Mouse (Mus musculus): Measurements from ENCODE around the gene Chrnb1. TPM values are rescaled to one million over a fixed set of nuclear protein-coding genes. Genes with fewer than 3 reads are reported as not detected.
A peak's percentile ranks its signal among the peaks of the same experiment; 100 is the strongest.

The Chrnb1 gene
- polyA plus RNA-seq, 1 experiment: 3.5 TPM

GRCm38 (mm10) chr11:69789431-69789830 is 6.3 kb downstream of the Chrnb1 start:
- H3K27ac ChIP-seq (ENCODE audit: control insufficient read depth, insufficient read depth, low read depth, low read length, poor library complexity): no peak overlapping the region
- 86% methylated on average over 5 of the region's 5 CpGs for WGBS

GRCm38 (mm10) chr11:69787306-69787705 is 8.4 kb downstream of the Chrnb1 start:
- TF ChIP-seq POLR2A (IDR thresholded peaks at IDR 0.05; ENCODE audit: borderline replicate concordance, control insufficient read depth, low read depth, low read length) (no peak), CTCF (IDR thresholded peaks at IDR 0.05; ENCODE audit: control insufficient read depth, insufficient read depth, low read length) (no peak)
- 75% methylated on average over 5 of the region's 5 CpGs for WGBS
- no peak overlapping the region for H3K4me3 ChIP-seq (replicated peaks; ENCODE audit: control insufficient read depth, low read depth, low read length)

More at GRCm38 (mm10) chr11:69789431-69789830, 6.3 kb downstream of the Chrnb1 start:
- Histone ChIP-seq H3K4me1 (ENCODE audit: control insufficient read depth, insufficient read depth, low read length) (no peaks in the 10 kb centered on the region; the same call in 1 of the 2 replicates), H3K4me3 (replicated peaks; ENCODE audit: control insufficient read depth, low read depth, low read length) (no peak overlapping the region)
- TF ChIP-seq CTCF (IDR thresholded peaks at IDR 0.05; ENCODE audit: control insufficient read depth, insufficient read depth, low read length): no peak
- TF ChIP-seq POLR2A (IDR thresholded peaks at IDR 0.05; ENCODE audit: borderline replicate concordance, control insufficient read depth, low read depth, low read length): no peak

GRCm38 (mm10) chr11:69784793-69785272 is 10.9 kb downstream of the Chrnb1 start:
- no peak overlapping the region for H3K27ac ChIP-seq (ENCODE audit: control insufficient read depth, insufficient read depth, low read depth, low read length, poor library complexity)
- H3K4me3 ChIP-seq (replicated peaks; ENCODE audit: control insufficient read depth, low read depth, low read length): peak overlapping the region; percentile 32
- 43% methylated on average over 15 of the region's 15 CpGs for WGBS
- H3K4me1 ChIP-seq (ENCODE audit: control insufficient read depth, insufficient read depth, low read length): no peaks in the 10 kb centered on the region; the same call in 1 of the 2 replicates
- TF ChIP-seq POLR2A (IDR thresholded peaks at IDR 0.05; ENCODE audit: borderline replicate concordance, control insufficient read depth, low read depth, low read length) (no peak), CTCF (IDR thresholded peaks at IDR 0.05; ENCODE audit: control insufficient read depth, insufficient read depth, low read length) (no peak)

More at GRCm38 (mm10) chr11:69787306-69787705, 8.4 kb downstream of the Chrnb1 start:
- Histone ChIP-seq H3K27ac (ENCODE audit: control insufficient read depth, insufficient read depth, low read depth, low read length, poor library complexity) (no peak overlapping the region), H3K4me1 (ENCODE audit: control insufficient read depth, insufficient read depth, low read length) (no peaks in the 10 kb centered on the region; the same call in 1 of the 2 replicates)

DNA sequence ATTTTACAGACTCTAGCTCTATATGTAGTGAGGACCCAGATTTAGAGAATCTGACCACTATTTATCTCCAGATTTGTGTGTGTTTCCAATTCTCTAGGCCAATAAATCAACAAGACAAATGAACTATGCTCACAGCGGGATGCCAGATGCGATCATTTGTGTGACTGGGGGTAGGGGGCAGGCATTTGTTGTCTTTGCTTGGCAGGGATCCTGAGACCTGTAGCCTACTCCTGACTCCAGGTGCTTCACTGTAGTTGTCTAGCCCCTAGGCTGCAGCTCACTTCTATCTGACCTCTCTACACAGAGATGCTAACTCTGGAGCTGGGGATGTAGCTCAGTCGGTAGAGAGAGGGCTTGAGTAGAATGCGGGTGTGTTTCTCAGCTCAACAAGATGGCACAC is 13.9 kb downstream of the Chrnb1 start:
- Histone ChIP-seq H3K4me1 (ENCODE audit: control insufficient read depth, insufficient read depth, low read length) (no peaks in the 10 kb centered on the region; the same call in 1 of the 2 replicates), H3K4me3 (replicated peaks; ENCODE audit: control insufficient read depth, low read depth, low read length) (no peak overlapping the region), H3K27ac (ENCODE audit: control insufficient read depth, insufficient read depth, low read depth, low read length, poor library complexity) (no peak overlapping the region)
- no peak for TF ChIP-seq POLR2A (IDR thresholded peaks at IDR 0.05; ENCODE audit: borderline replicate concordance, control insufficient read depth, low read depth, low read length)
- no peak for TF ChIP-seq CTCF (IDR thresholded peaks at IDR 0.05; ENCODE audit: control insufficient read depth, insufficient read depth, low read length)
- WGBS: 74% methylated on average over 4 of the region's 4 CpGs

GRCm38 (mm10) chr11:69778985-69779384 is 16.8 kb downstream of the Chrnb1 start:
- 76% methylated on average over 7 of the region's 7 CpGs for WGBS
- no peak overlapping the region for H3K27ac ChIP-seq (ENCODE audit: control insufficient read depth, insufficient read depth, low read depth, low read length, poor library complexity)
- no peak overlapping the region for H3K4me3 ChIP-seq (replicated peaks; ENCODE audit: control insufficient read depth, low read depth, low read length)
- TF ChIP-seq POLR2A (IDR thresholded peaks at IDR 0.05; ENCODE audit: borderline replicate concordance, control insufficient read depth, low read depth, low read length): no peak
- no peak for TF ChIP-seq CTCF (IDR thresholded peaks at IDR 0.05; ENCODE audit: control insufficient read depth, insufficient read depth, low read length)
- H3K4me1 ChIP-seq (ENCODE audit: control insufficient read depth, insufficient read depth, low read length): no peaks in the 10 kb centered on the region; the same call in 1 of the 2 replicates

- Histone ChIP-seq H3K4me3 (replicated peaks; ENCODE audit: control insufficient read depth, low read depth, low read length) (no peak overlapping the region), H3K27ac (ENCODE audit: control insufficient read depth, insufficient read depth, low read depth, low read length, poor library complexity) (no peak overlapping the region), H3K4me1 (ENCODE audit: control insufficient read depth, insufficient read depth, low read length) (no peaks in the 10 kb centered on the region; the same call in 1 of the 2 replicates)
- TF ChIP-seq POLR2A (IDR thresholded peaks at IDR 0.05; ENCODE audit: borderline replicate concordance, control insufficient read depth, low read depth, low read length) (no peak), CTCF (IDR thresholded peaks at IDR 0.05; ENCODE audit: control insufficient read depth, insufficient read depth, low read length) (no peak)
- WGBS: 73% methylated on average over 23 of the region's 23 CpGs
These were observed 17.3 kb downstream of the Chrnb1 start for GRCm38 (mm10) chr11:69778258-69778982.

DNA sequence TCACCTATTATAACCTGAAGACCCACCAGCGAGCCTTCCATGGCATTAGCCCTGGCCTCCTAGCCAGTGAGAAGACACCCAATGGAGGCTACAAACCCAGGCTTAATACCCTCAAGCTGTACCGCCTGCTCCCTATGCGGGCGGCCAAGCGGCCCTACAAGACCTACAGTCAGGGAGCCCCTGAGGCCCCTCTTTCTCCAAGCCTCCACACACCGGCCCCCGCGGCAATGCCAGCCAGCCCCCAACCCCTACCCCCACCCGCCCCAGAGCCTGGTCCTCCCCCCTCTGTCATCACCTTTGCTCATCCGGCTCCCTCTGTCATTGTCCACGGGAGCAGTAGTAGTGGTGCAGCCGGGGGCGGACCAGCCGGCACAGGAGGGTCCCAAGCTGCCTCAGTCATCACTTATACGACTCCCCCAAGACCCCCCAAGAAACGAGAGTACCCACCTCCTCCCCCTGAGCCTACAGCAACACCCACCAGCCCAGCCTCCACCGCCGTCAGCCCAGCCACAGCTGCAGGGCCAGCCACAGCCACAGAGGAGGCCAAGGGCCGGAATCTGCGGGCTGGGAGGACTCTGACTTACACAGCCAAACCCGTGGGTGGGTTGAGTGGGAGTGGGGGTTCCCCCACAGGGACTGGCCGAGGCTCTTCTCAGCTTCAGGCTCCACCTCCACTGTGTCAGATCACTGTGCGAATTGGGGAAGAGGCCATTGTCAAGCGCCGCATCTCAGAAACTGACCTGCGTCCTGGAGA is 18.1 kb downstream of the Chrnb1 start:
- Histone ChIP-seq H3K27ac (ENCODE audit: control insufficient read depth, insufficient read depth, low read depth, low read length, poor library complexity) (no peak overlapping the region), H3K4me3 (replicated peaks; ENCODE audit: control insufficient read depth, low read depth, low read length) (no peak overlapping the region), H3K4me1 (ENCODE audit: control insufficient read depth, insufficient read depth, low read length) (no peaks in the 10 kb centered on the region; the same call in 1 of the 2 replicates)
- WGBS: 64% methylated on average over 26 of the region's 26 CpGs
- TF ChIP-seq CTCF (IDR thresholded peaks at IDR 0.05; ENCODE audit: control insufficient read depth, insufficient read depth, low read length) (no peak), POLR2A (IDR thresholded peaks at IDR 0.05; ENCODE audit: borderline replicate concordance, control insufficient read depth, low read depth, low read length) (no peak)

DNA sequence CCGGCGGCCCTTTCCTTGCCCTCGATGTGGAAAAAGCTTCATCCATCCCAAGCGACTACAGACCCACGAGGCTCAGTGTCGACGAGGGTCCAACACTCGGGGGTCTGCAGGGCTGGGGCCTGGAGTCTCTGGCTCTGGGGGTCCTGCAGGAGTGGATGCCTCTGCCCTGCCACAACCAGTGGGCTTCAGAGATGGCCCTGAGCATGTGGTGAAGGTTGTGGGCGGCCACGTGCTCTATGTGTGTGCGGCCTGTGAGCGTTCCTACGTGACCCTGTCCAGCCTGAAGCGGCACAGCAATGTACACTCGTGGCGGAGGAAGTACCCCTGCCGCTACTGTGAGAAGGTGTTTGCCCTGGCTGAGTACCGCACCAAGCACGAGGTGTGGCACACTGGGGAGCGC is 19.3 kb downstream of the Chrnb1 start:
- Histone ChIP-seq H3K27ac (ENCODE audit: control insufficient read depth, insufficient read depth, low read depth, low read length, poor library complexity) (no peak overlapping the region), H3K4me1 (ENCODE audit: control insufficient read depth, insufficient read depth, low read length) (no peaks in the 10 kb centered on the region; the same call in 1 of the 2 replicates), H3K4me3 (replicated peaks; ENCODE audit: control insufficient read depth, low read depth, low read length) (no peak overlapping the region)
- no peak for TF ChIP-seq CTCF (IDR thresholded peaks at IDR 0.05; ENCODE audit: control insufficient read depth, insufficient read depth, low read length)
- TF ChIP-seq POLR2A (IDR thresholded peaks at IDR 0.05; ENCODE audit: borderline replicate concordance, control insufficient read depth, low read depth, low read length): no peak
- 89% methylated on average over 20 of the region's 20 CpGs for WGBS

Data from bone marrow, adult 2 months (tissue).